Mouse (Mus musculus) thymus, adult 2 months (tissue): ENCODE results near the gene Med25.

Source experiments
- CTCF ChIP-seq: fragments of 200-500 bp; IDR thresholded peaks from 2 replicates; pipeline ENCODE4 v1.5.1; 2012; ENCODE audit warnings: mild to moderate bottlenecking, control low read depth, low read length, moderate library complexity, borderline replicate concordance; ENCODE audit not compliant: control insufficient read depth, poor library complexity, insufficient read depth; ENCODE audit errors: extremely low read depth
- POLR2A ChIP-seq: fragments of 200-500 bp; IDR thresholded peaks from 2 replicates; pipeline ENCODE4 v1.6.1; 2012; ENCODE audit warnings: mild to moderate bottlenecking, low read length, control low read depth, moderate library complexity; ENCODE audit not compliant: control insufficient read depth, poor library complexity, insufficient read depth; ENCODE audit errors: extremely low read depth

- TF ChIP-seq POLR2A (no peak), CTCF (no peak)
Measured at GRCm38 (mm10) chr7:44835373-44836015, 57.0 kb downstream of the Med25 start.
